Mouse (Mus musculus) kidney, adult 11 months (tissue): ENCODE data around the gene Stim1.
"Not testable (repeated sequence)": the region's sequence is repeated elsewhere in the genome, so short reads cannot be mapped to it uniquely, and the experiment has no call there.

Source experiments
- DNase-seq: peaks from one replicate; pipeline ENCODE4 v3.0.0; 2022

The Stim1 gene

GRCm38 (mm10) chr7:102249896-102250630 lies 17.5 kb upstream of the Stim1 start:
- DNase-seq = peak; percentile 73

- peak; percentile 92 for DNase-seq
Observed at GRCm38 (mm10) chr7:102250631-102251214, 16.9 kb upstream of the Stim1 start.

DNA sequence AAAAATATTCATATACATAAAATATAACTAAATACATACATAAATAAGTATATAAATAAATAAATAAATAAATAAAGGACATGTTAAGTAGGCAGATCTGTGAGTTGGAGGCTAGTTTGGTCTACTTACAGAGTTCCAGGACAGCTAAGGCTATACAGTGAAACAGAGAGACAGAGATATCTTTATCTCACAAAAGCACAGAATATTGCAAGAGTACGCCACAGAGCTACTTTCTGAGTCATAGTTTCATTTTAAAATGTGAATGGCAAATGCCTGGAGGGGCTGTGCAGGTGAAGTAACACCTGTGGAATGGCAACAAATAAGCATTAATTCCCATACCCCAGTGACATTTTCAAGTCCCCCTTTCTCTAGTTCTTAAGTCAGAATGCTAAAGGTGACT lies 14.0 kb upstream of the Stim1 start:
- no peak for DNase-seq

- DNase-seq = no peak
Observed at GRCm38 (mm10) chr7:102255954-102256353, 11.7 kb upstream of the Stim1 start, which contains the start of gene Rhog. Gene Rhog, minus strand, starts transcription at chr7:102256054.

- DNase-seq = no peak
Observed at GRCm38 (mm10) chr7:102256636-102257035, 11.0 kb upstream of the Stim1 start.

GRCm38 (mm10) chr7:102258189-102258588 lies 9.4 kb upstream of the Stim1 start:
- DNase-seq = peak; percentile 56

DNA sequence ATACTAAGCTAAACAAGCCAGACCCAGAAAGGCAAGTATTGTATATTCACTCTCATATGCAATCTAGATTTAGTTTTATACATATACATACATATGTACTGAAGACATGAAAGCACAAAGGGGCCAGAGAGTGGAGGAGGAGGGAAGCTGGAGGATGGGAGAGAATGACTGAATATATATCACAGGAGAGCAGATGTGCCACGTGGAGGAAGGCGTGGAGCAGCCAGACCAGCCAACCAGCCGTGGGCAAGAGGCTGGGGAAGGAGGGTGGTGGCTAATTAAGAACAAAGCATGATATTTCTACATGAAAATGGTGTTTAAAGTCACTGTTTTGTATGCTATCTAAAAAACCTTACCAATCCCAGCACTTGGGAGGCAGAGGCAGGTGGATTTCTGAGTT lies 8.9 kb upstream of the Stim1 start:
- no peak for DNase-seq

- no peak for DNase-seq
Observed at GRCm38 (mm10) chr7:102259716-102260479, 7.7 kb upstream of the Stim1 start.

- DNase-seq = no peak
Observed at GRCm38 (mm10) chr7:102260518-102260917, 7.1 kb upstream of the Stim1 start.

- no peak for DNase-seq
Observed at GRCm38 (mm10) chr7:102263020-102263419, 4.6 kb upstream of the Stim1 start.

- DNase-seq = not testable (repeated sequence)
Observed at GRCm38 (mm10) chr7:102266021-102266400, 1.6 kb upstream of the Stim1 start.

GRCm38 (mm10) chr7:102266401-102267042 lies 1.1 kb upstream of the Stim1 start:
- DNase-seq = no peak

- peak; percentile 92 for DNase-seq
Observed at GRCm38 (mm10) chr7:102267113-102267579, 460 bp upstream of the Stim1 start.

- no peak for DNase-seq
Observed at GRCm38 (mm10) chr7:102268395-102268748, 766 bp downstream of the Stim1 start.

DNA sequence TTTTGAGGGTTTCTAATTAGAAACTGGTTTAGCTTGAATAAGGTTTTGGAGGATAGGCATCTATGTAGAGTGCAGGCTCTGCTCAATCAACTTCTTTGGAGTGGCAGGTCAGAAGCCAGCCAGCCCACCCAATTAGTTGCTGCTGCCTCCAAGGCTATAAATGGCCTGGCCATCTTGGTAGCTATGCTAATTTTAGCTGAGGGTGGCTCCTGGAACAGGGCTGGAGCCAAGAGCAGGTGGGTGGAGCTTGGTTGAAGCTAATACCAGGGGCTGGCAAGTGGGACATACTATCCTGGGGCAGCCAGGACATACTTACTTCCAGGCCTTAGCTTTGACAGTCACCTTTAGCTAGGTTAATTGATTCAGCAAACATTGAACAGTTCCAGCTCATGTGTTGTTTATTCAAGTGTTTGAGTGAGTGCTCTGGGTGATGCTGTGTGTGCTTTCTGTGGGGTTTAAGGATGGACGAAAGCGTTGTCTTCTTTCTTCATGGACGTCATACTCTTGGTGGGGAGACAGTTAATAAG lies 4.9 kb downstream of the Stim1 start:
- no peak for DNase-seq

- DNase-seq = no peak
Observed at GRCm38 (mm10) chr7:102281403-102281802, 13.8 kb downstream of the Stim1 start.

- no peak for DNase-seq
Observed at GRCm38 (mm10) chr7:102282261-102282660, 14.7 kb downstream of the Stim1 start.

GRCm38 (mm10) chr7:102289466-102289865 lies 21.9 kb downstream of the Stim1 start:
- DNase-seq = no peak

DNA sequence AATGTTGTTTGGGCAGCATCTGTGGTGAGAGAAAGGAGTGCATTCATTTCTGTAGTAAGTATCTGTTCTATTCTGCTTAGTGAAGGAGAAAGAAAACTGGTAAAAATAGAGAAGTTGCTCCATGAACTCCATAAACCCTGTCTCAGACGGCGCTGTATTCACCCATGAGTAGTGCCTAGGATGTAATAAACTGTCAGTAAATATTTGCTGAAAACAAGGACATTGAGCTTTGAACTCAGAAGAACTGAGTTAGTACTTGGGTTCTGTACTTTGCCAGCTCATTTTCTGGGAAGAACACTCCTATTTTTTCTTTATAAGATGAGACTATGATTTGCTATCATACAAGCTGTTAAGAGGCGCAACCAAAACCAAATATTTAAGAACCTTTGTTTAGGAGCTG lies 24.6 kb downstream of the Stim1 start:
- no peak for DNase-seq

DNA sequence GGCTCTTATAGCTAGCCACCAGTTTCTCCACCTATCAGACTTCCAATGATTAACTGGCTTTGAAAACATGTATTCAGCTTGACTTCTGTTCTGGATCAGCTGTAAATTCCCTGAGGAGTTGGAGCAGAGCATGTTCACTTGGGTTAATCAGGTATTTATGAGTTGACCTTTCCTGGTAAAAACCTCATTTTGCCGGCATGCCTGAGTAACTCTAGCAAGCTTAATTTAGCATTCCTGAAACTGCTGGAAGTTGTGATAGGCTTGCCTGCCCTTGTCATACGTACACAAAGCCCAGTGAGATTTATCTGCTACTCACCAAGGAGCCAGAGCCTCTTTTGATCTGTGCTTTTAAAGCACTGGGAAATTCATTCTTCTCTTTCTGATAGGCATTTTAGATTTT lies 25.6 kb downstream of the Stim1 start:
- peak; percentile 56 for DNase-seq

DNA sequence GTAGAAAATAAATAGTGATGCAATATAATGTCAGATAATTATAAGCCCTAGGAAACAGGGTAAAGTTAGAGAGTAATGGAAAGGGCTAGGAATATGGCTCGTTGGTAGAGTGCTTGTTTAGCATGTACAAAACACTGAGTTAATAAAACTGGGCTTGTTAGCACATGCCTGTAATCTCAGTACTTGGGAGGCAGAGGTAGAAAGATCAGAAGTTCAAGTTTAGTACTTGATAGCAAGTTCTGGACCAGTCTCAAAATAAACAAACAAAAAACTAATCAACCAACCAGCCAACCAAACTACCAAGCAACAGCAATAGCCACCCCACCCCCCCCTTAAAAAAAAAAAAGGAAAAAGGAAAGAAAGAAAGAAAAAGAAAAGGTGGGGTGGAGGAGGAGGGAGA lies 33.2 kb downstream of the Stim1 start:
- DNase-seq = no peak

GRCm38 (mm10) chr7:102302471-102302870 lies 34.9 kb downstream of the Stim1 start:
- DNase-seq = no peak

DNA sequence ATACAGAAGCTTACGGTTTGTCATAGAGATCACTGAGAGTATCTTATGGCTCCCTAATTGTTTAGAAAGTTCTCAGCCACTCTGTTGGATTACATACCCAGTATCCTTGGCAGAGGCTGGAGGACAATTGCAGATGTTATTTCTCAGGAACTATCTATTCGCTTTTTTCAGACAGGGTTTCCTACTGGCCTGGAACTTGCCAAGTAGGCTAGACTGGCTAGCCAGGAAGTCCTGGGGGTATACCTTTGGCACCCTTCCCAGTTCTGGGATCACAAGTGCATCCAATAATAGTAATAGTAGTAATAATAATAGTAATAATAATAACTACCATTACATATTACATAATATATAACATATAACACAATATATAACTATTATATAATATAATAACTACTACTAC lies 38.0 kb downstream of the Stim1 start:
- no peak for DNase-seq
